Mouse (Mus musculus) erythroblast, embryonic 14.5 days (primary cell): ENCODE measurements around the gene Dennd2a.

Source experiments
- GATA1 ChIP-seq: IDR thresholded peaks from 2 replicates; pipeline ENCODE4 v1.6.1; 2012; ENCODE audit warnings: low read length, inconsistent platforms, mixed read lengths
- TAL1 ChIP-seq: IDR thresholded peaks from 3 replicates; pipeline ENCODE4 v1.6.1; 2012; ENCODE audit warnings: low read length, inconsistent platforms, mixed read lengths

- TF ChIP-seq TAL1 = no peak
- no peak for TF ChIP-seq GATA1
Observed at GRCm38 (mm10) chr6:39604565-39604964, 46.9 kb upstream of the Dennd2a start.
